Mouse (Mus musculus) cortical plate, adult 2 months (tissue): ENCODE measurements around the gene Pax3. TPM values are rescaled to one million over a fixed set of nuclear protein-coding genes. Genes with fewer than 3 reads are reported as not detected.
A peak's percentile ranks its signal among the peaks of the same experiment; 100 is the strongest.

ENCODE experiments used
- H3K27ac ChIP-seq: fragments of 200-500 bp; 2 replicates; pipeline ENCODE4 v1.5.1; 2012; ENCODE audit warnings: low read length, control low read depth, inconsistent platforms; ENCODE audit not compliant: insufficient read depth
- H3K4me1 ChIP-seq: fragments of 200-500 bp; 2 replicates; pipeline ENCODE4 v1.6.1; 2011; ENCODE audit warnings: low read length; ENCODE audit not compliant: control insufficient read depth, insufficient read depth
- H3K4me3 ChIP-seq: fragments of 200-500 bp; 2 replicates; pipeline ENCODE4 v1.5.1; 2011; ENCODE audit warnings: mild to moderate bottlenecking, low read length, control low read depth; ENCODE audit not compliant: insufficient read depth
- CTCF ChIP-seq: fragments of 200-500 bp; IDR thresholded peaks from 2 replicates; pipeline ENCODE4 v1.5.1; 2011; ENCODE audit warnings: mild to moderate bottlenecking, control low read depth, low read length; ENCODE audit not compliant: insufficient read depth; ENCODE audit errors: extremely low read depth
- POLR2A ChIP-seq: fragments of 200-500 bp; IDR thresholded peaks from 2 replicates; pipeline ENCODE4 v1.6.1; 2011; ENCODE audit warnings: mild to moderate bottlenecking, low read length, control low read depth; ENCODE audit not compliant: insufficient read depth; ENCODE audit errors: extremely low read depth
- polyA plus RNA-seq: library from polyadenylated mRNA; depleted of rRNA; stranded (reverse); fragments of >200 nt; gene quantifications from 2 replicates; pipeline ENCODE4 v1.2.3, GENCODE M21; 2012

The Pax3 gene
- polyA plus RNA-seq, 1 experiment, result not detected

DNA sequence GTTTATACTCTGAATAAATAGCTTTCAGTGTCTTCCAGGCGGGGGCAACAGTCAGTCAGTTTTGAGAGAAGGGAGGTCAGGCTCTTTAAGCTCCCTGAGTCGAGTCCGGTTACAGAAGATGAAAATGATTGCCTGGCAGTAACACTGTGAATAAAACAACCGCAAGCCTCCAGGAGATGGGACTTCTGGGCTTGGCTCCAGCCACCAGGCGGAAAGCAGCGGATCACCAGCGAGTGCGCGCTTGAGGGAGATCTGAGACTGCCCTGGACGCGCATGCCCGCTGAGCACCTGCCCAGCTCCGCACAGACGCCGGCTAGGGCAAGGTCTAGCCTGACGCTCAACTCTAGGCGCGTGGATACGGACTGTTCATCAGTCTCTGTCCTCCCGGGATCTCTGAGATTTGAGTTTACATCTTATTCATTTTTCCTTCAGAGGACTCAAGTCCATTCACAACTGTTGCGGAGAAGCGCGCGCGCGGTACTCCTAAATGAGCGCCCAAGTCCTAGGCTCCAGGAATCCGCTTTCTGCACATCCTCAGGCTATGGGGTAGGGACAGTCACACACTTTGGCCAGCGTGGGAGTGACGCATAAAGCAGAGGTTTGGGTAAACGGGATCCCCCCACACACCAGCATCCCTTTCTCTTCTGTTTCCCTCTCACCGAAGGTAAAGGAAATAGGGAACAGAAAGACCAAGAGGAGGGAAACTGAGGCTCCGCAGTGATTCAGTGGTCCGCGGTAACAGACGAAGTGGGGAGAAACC is 19.0 kb upstream of the Pax3 start:
- no peak overlapping the region for H3K27ac ChIP-seq
- TF ChIP-seq POLR2A (no peak), CTCF (no peak)

GRCm38 (mm10) chr1:78211041-78211440 is 14.1 kb upstream of the Pax3 start:
- H3K4me3 ChIP-seq, result no peak overlapping the region
- no peak for TF ChIP-seq CTCF
- no peak for TF ChIP-seq POLR2A
- H3K4me1 ChIP-seq, result no peaks in the 10 kb centered on the region
- H3K27ac ChIP-seq, result no peak overlapping the region

More for the DNA sequence above, 19.0 kb upstream of the Pax3 start:
- Histone ChIP-seq H3K4me1 (no peaks in the 10 kb centered on the region), H3K4me3 (0 out of 2 replicates have a peak overlapping the region, but pooled peaks have one; percentile 27)

DNA sequence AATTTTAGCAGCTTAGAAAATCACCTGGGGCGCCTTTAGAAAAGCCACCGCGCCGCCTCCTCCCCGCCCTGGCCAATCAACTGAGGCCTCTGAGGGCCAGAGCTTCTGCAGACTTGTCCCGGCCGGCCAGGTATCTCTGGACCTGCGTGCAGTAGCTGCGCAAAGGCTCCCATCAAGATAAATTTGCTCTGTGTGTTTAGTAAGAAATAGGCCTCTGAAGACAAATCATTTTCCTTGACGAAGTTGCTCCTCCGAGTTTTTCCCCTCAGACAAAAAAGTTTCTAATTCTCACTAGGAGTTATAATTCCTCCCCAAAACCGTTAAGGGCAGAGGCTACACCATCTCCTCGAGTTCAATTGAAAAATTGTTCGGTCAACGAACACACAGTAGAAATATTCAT is 13.6 kb upstream of the Pax3 start:
- TF ChIP-seq CTCF, result no peak
- no peak for TF ChIP-seq POLR2A

GRCm38 (mm10) chr1:78208281-78208814 is 11.4 kb upstream of the Pax3 start:
- H3K4me1 ChIP-seq, result no peaks in the 10 kb centered on the region
- no peak overlapping the region for H3K4me3 ChIP-seq
- H3K27ac ChIP-seq, result no peak overlapping the region
- TF ChIP-seq POLR2A (no peak), CTCF (no peak)

More for the DNA sequence above, 13.6 kb upstream of the Pax3 start:
- Histone ChIP-seq H3K4me1 (no peaks in the 10 kb centered on the region), H3K4me3 (no peak overlapping the region), H3K27ac (no peak overlapping the region)

GRCm38 (mm10) chr1:78204341-78204740 is 7.4 kb upstream of the Pax3 start:
- Histone ChIP-seq H3K4me3 (no peak overlapping the region), H3K27ac (no peak overlapping the region), H3K4me1 (no peaks in the 10 kb centered on the region)
- TF ChIP-seq POLR2A (no peak), CTCF (no peak)

DNA sequence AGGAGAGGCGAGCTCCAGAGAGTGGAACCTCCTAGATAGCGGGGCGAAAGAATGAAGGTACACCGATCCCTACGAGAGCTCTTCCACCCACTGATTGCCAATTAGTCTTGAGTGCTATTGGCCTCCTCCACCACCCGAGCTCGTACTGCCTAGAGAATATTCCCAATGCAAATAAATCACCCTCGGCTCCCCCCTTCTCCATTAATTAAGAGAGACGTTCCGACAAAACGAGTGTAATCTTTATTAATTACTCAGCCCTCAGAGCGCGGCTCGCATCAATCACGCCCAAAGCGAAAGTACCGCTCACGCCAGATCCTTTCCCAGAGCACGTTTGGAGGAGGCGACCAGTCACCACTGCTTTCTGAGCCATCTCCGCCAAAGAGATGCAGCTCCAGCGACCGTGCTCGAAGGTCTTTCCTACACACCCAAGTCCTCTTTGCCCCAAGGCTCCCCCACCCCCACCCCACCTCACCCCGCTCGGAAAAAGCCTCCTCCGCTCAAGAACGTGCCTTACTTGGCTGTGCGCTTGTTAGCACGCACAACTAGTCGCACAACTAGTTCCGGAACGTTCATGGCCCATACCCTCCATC is 6.8 kb upstream of the Pax3 start:
- Histone ChIP-seq H3K27ac (no peak overlapping the region), H3K4me1 (no peaks in the 10 kb centered on the region), H3K4me3 (peak overlapping the region; percentile 3; the same call in 1 of the 2 replicates)
- TF ChIP-seq POLR2A, result no peak
- TF ChIP-seq CTCF, result no peak

GRCm38 (mm10) chr1:78203086-78203614 is 6.2 kb upstream of the Pax3 start:
- no peak overlapping the region for H3K27ac ChIP-seq
- H3K4me3 ChIP-seq, result peak overlapping the region; percentile 3; the same call in 1 of the 2 replicates
- no peak for TF ChIP-seq POLR2A
- no peak for TF ChIP-seq CTCF

GRCm38 (mm10) chr1:78202466-78203085 is 5.6 kb upstream of the Pax3 start:
- TF ChIP-seq POLR2A, result no peak
- TF ChIP-seq CTCF, result no peak
- H3K4me1 ChIP-seq, result no peaks in the 10 kb centered on the region
- H3K4me3 ChIP-seq, result no peak overlapping the region
- no peak overlapping the region for H3K27ac ChIP-seq

More at GRCm38 (mm10) chr1:78203086-78203614, 6.2 kb upstream of the Pax3 start:
- H3K4me1 ChIP-seq, result no peaks in the 10 kb centered on the region

DNA sequence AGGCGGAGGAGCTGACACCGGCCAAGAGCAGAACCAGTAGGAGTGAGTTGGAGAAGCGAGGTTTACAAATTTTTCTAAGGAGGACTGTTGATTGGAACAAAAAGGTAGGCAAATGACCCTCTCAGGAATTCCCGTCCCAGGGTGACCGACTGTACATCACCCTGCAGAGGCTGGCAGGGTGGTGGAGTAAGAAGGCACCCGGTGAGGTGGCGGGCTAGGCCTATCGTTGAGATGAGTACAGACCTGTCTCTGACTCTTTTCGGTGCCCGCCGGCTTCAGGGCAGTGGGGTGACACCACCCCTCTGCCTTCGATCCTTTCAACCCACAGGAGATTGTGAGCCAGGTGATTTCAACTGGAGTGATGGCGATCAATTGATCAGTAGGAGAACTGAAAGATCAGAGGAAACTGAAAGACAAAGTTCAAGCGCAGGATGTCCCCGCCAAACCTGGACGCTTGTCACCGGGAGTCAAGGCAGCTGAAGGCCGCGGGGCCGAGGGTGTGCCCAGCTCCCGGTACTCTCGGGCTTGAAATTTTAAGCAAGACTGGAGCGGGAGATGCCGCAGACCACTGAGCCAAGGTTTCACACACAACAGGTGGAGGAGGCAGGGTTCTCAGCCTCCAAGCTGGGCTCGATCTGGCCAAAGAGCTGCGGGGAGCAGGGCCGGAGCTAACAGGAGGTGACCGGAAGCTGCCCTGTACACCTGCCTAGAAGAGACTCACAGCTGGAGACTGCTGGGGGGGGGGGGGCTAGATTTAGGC is 4.5 kb upstream of the Pax3 start:
- no peaks in the 10 kb centered on the region for H3K4me1 ChIP-seq
- TF ChIP-seq CTCF, result no peak
- no peak for TF ChIP-seq POLR2A
- H3K4me3 ChIP-seq, result no peak overlapping the region
- H3K27ac ChIP-seq, result no peak overlapping the region
